Comparison of ENCODE assay signal across 8 mouse cellular contexts in genomic region chr8:84066291-84066930, GRCm38 (mm10). TPM values are rescaled to one million over a fixed set of nuclear protein-coding genes. Genes with fewer than 3 reads are reported as not detected.
DNase-seq lines count a peak whose midpoint lies in the region; ATAC-seq lines count a peak whose summit lies in the region.

Gene Rfx1 (plus strand): TSS chr8:84066834.

- ATAC-seq in megakaryocyte progenitor cell, adult 5-6 weeks (replicated peaks; ENCODE audit: poor library complexity): peak; percentile 86

- peak; percentile 100 for DNase-seq in adipocyte (ENCODE audit: low spot score)
- peak; percentile 100 for DNase-seq in embryo, embryonic 10 days (ENCODE audit: low spot score)
- DNase-seq in gastrocnemius, postnatal 10 days: peak; percentile 98
- DNase-seq in induced T-regulatory cell, adult 2 months (ENCODE audit: low read depth): peak; percentile 100
- DNase-seq in left cerebral cortex, adult 9 months (ENCODE audit: low spot score in 2 of 2): peak; percentile 100
- DNase-seq in right cerebral cortex, postnatal 14 days: peak; percentile 99
- DNase-seq in urinary bladder, postnatal 36 days (ENCODE audit: low spot score in 2 of 2): peak; percentile 98 to 99

RNA-seq across cellular contexts. Expression of gene Rfx1, which starts in this region (rescaled TPM):
- total RNA-seq in gastrocnemius, postnatal 10 days (2021): 1 to 10 TPM; 5.2 to 8.2 TPM
- 7.9 and 9.5 TPM in 2 replicates for total RNA-seq in megakaryocyte progenitor cell, adult 5-6 weeks (2015)
- total RNA-seq in megakaryocyte progenitor cell, adult 5-6 weeks (2017): 2.5 and 3.2 TPM in 2 replicates

Comparison
In these comparisons a context has a peak if more than half of its experiments do, and no peak if none do; other contexts are left out.
1. Peak in every context shown above with its lines: DNase-seq and ATAC-seq.